Mouse (Mus musculus) E14TG2a.4 (cell line): ENCODE data around the gene Cyp11a1.

Experiments used
- CTCF ChIP-seq: conservative IDR thresholded peaks from 2 replicates; pipeline ENCODE4 v1.5.1; 2014; ENCODE audit warnings: low read length
- NANOG ChIP-seq: IDR thresholded peaks from 2 replicates; pipeline ENCODE4 v1.6.1; 2014; ENCODE audit warnings: borderline replicate concordance, low read length, mixed read lengths
- POU5F1 ChIP-seq: IDR thresholded peaks from 2 replicates; pipeline ENCODE4 v1.6.1; 2014; ENCODE audit warnings: low read length, borderline replicate concordance

DNA sequence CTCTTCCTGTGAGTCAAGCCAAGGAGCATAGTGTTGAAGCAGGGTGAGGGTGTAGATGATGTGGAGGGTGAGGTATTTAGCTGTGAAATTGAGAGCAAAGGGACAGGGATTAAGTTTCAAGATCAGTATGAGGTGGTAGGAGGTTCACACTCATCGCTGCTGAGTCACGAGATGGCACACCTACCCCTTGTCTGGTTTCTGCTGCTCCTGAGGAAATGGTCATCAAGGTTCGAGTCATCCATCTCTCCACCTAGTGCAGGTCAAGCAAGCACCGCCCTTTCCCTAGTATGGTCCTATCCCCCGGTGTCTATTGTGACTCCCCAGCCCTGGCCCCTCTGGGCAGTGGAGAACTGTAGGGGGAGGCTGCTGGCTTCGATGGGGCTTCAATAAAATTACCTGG lies 16.9 kb upstream of the Cyp11a1 start:
- TF ChIP-seq CTCF (no peak), POU5F1 (no peak), NANOG (no peak)
